Mouse (Mus musculus) right cerebral cortex, adult 2 months (tissue): ENCODE measurements at regions not wholly inside any gene's neighbourhood (a gene's known extent, or its start where the extent isn't known, plus 50 kb on each side); places are given as distances from the start of the nearest gene placed in this dataset.

Source experiments
- DNase-seq, 2 experiments: peaks; one replicate each; pipeline ENCODE4 v3.0.0; 2021 to 2022; ENCODE audit warnings: low spot score in 2 of 2

GRCm38 (mm10) chr5:27963765-27964164 lies 107.4 kb upstream of the Insig1 start:
- DNase-seq: no peak

GRCm38 (mm10) chr5:27995186-27995585 lies 76.0 kb upstream of the Insig1 start:
- DNase-seq: peak; percentile 75 to 79

GRCm38 (mm10) chr5:27997751-27998150 lies 73.4 kb upstream of the Insig1 start:
- DNase-seq: no peak

GRCm38 (mm10) chr5:28002922-28003321 lies 68.2 kb upstream of the Insig1 start:
- DNase-seq: no peak

DNA sequence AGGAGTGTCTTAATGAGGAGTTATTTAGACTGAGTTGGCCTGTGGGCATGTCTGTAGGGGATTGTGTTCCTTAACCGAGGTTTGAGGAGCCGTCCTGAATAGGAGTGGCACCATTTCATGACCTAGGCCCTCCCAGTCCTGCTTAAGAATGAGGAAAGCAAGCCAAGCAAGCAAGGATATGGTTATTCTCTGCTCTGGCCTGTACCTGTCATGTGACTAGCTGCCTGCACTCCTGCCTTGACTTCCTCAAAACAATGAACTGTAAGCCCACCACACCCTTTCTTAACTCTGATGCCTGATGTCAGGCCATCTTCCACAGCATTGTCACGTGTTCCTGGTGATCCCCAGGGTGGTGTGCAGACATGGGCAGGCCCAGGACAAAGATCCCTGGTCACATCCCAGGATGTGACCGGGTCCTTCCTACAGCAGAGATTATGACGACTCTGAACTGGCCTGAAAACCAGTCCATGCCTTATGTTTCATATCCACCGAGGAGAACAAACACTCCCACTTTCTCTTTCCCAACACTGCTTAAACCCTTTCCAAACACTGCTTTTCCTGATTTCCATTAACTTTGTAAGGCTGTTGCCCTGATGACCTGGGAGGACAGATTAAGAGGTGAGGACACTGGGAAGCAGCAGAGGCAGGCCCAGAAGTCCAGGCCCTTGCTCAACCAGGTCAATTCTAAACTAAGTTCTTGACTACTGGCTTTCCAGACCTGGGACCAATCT lies 67.2 kb upstream of the Insig1 start:
- DNase-seq: no peak

DNA sequence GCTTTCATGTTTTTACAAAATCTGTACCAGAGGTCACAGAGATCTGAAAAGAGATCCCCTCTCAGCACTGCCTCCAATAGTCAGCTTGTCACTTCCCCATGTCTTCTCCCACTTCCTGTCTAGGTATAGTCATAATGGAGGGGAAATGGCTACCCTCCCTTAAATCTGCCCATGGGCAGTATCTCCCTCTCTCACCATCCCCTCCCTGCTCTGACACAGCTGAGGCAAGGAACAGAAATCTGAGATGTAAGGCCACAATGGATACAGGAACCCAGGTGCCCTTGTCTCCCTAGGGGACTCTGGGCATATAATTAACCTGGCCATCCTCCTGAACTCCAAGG lies 66.7 kb upstream of the Insig1 start:
- DNase-seq: no peak

GRCm38 (mm10) chr5:28009386-28009785 lies 61.8 kb upstream of the Insig1 start:
- no peak for DNase-seq

GRCm38 (mm10) chr5:28009871-28010270 lies 61.3 kb upstream of the Insig1 start:
- no peak for DNase-seq

DNA sequence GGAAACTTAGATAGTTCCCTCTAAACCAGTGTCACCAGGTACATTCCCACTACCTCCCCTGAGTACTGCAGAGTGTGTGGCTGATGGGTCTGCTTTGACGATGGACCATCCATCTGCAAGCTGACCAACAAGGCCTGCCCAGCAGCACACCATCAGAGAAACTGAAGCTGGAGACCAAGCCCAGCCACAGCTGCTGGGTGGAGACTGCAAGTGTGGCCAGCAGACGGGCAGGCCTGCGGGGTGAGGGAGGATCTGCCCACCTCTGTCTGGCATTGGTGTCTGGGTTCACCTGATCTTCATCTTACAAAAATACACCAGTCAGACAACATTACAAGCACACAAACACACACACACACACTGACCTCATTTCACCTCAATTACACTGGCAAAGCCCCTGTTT lies 60.6 kb upstream of the Insig1 start:
- DNase-seq: no peak

GRCm38 (mm10) chr5:28012496-28012895 lies 58.7 kb upstream of the Insig1 start:
- DNase-seq: no peak

DNA sequence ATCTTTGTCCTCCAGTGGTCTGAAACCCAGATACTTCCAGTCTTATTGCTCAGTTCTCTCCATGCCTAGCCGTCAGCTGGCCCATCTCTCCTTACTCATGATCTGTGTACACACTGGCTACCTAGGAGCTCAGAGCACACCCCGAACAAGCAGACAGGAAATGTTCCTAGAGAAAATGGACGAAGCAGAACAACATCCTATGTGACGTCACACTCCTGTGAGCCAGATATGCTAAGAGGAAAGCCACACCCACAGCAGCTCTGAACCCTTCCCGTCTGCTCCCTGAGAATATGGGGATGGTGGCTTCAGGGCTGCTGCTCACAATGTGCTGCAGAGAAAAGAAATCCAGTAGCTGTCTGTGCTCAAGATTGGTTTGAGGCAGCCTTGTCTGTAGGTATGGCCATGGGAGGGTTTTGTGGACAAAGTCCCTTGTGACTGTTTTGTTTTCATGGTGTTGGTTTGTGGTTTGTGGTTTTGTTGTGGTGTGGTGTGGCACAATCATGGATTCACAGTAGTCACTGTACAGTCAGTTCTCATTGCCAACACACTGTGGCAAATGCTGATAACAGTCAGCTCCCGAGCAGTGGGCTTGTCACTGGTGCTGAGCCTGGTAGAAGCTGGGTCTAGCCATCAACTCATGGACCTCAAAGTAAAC lies 57.4 kb upstream of the Insig1 start:
- no peak for DNase-seq

DNA sequence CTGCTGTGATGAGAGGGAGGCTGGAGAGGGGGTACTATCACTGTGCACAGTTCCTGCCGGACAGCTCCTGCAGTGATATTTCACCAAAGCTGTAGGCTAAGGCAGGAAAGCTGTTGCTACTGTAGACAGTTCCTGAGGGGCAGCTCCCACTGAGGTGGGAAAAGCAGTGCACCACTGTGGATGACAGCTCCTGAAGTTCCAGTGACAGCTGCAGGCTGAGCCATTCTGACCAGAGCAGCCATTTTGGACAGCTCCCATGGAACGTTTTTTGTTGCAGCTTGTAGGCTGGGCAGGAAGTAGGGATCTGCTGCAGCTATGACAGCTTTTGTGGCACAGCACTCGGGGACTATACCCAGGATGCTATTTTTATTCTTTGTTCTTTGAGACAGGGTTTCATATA lies 51.3 kb upstream of the Insig1 start:
- no peak for DNase-seq
